Mouse (Mus musculus): Measurements from ENCODE around the gene M1ap.

The M1ap gene

GRCm38 (mm10) chr6:82939167-82939912, 7.4 kb upstream of the M1ap start, which contains the start of gene Sema4f:
Gene Sema4f, minus strand, starts transcription at chr6:82939769.
- DNase-seq: peak; percentile 89

- no peak for DNase-seq
These were observed 5.9 kb upstream of the M1ap start for GRCm38 (mm10) chr6:82940765-82941164.

DNA sequence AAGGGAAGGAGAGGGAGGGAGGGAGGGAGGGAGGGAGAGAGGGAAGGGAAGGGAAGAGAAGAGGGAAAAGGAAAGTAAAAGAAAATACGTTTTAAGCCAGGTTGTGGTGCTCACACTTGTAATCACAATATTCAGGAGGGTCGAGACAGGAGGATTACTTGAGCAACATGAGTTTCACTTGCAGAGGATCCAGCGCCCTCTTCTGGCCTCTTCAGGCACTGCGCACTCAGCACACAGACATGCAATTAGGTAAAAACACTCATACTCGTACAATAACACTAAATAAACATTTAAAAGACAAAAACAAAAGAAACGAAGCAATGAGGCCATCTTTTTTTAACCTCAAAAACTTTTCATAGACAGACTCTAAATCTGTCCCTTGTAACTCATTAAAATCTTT, 952 bp upstream of the M1ap start:
- DNase-seq: no peak

DNA sequence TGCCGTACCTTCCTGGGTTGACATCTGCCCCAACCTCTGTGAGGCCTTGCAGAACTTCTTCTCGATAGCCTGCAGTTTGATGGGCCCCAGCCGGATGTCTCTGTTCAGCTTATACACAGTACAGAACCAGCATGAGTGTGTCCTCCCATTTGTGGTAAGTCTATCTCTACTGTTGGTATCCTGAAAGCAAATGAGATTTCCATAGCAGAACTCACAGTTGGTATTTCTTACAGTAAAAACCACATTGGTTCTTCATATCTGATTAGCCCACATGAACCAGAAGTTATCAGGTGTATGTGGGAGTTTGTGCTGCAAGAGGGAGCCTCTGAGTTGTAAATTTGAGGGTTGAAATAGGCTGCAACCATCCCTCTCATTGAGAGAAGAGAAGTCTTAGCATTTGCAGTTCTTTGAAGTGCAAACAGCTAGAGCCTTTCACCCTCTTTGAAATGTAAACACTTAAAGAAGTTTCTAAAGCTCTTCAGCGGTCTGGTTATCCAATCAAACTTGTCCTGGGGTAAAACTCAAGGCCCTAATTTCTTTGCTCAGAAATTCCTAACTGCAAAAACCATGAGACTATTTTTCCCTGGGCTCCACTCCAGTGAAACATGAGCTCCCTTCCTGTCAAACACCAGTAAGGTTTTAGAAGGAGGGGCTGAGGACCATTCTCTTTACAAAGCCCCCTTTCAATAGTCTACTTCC, 10.0 kb downstream of the M1ap start:
- no peak for DNase-seq

DNA sequence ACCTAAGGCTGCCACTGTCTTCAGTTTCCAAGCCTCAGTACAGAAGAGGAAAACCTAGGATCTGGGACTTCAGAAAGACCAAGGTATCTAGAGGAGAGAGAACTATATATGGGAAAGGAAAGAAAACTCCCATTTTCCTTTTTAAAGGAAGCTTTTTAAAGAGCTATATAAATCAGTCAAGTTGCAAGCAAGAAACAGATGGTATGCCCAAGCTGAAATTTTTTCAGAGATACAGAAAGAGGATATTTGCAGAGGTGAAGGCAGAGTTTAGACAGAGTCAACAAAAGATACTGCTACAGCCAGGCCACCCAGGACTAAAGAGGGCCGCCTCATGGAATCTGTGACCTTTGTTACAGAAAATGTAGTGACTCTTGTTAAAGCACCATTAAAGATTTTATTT, 15.0 kb downstream of the M1ap start:
- DNase-seq: no peak

DNA sequence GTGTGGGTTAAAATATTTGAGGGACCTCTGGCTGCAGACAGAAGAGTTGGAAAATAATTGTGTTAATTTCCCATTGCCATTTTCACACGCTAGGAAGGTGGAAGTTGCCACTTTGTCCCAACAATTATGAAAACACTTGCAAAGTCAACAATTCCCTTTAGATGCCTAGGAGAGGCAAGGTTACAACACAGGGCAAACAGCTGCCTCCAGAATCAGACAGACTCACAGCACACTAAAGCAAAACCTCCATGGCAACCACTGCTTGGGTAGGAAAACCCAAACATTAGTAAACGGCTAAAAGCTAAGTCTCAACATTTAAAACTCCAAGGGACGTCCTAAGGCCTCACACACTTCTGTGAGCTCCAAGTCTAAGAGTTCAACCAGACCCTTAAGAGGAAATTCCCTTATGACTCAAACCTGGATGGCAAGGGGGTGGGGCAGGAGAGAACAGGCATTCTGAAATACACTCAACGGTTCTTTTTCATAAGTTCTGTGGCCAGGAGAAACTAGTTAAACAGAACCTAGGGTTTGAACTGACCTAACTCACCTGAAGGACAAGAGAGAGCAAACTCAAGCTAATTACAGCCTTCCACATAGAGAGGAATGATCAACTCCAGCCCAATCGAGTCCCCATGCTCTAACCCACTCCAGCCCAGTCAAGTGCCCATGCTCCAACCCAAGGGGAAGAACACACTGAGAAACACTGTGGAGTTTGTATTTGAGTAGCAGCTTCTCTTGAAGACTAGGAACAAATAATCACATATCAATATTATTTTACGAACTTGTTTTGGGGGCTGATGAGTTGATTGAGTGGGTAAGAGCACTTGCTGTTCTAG, 22.8 kb downstream of the M1ap start:
- no peak for DNase-seq

DNA sequence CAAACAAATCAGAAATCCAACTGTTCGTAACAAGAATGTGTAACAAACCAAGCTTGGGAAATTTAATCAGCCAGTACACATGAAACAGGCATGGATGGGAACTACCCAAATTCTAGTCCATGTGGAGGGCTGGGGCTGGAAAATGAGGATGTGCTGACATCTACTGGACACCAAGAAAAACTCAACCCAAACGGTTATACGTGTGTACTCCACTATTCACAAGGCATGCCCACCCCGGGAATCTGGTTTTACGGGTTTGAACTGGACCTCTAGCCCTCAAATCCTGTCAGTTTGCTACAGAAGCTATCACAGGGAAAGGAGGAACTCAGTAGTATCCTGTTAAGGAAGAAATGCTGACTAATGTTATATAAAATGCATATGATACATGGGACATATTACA, 24.3 kb downstream of the M1ap start:
- DNase-seq: peak; percentile 22

DNA sequence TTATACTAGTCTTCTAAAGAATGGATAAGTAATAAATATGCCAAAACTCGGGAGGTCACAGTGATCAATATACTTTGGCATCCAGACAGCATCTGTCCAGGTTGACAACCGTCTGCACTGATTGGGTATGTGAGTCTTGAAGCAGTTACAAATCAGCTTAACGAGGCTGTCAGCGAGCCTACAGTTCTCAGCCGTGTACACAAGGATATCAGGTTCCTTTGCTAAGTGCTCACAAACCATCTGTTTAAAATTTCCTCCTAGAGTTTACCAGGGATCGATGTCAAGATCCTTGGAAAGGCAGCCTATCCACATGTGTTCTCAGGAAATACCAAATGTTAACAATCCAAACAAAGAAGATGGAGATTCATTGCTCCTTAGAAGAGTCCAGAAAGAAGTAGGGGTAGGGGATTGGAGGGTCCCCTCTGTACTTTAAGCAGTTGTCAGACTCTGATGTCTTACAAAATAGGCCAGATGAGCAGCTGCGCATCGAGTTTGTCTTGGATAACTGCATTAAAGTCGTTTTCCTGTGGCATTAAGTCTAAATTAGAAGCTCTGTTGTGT, 40.8 kb downstream of the M1ap start:
- no peak for DNase-seq

GRCm38 (mm10) chr6:82993696-82994095, 47.0 kb downstream of the M1ap start:
- no peak for DNase-seq

DNA sequence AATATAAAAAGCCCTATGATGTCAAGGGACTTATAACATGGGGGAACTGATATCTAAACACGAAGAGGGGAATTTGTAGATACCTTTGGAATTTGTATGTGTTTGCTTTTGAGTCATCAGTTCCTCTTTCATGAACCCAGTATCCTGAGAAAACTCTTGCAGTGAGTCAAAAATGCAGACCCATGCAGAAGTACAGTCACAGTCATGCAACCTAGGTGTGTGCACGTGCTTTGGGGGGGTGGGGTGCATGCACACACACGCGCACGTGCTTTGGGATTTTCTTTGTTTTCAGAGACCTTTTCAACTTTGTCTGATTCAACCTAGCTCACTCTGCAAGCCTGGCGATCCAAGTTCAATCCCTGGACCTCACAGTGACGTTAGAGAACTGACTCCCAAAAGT, 47.7 kb downstream of the M1ap start:
- no peak for DNase-seq

GRCm38 (mm10) chr6:82996740-82997315, 50.1 kb downstream of the M1ap start:
- peak; percentile 95 for DNase-seq

DNA sequence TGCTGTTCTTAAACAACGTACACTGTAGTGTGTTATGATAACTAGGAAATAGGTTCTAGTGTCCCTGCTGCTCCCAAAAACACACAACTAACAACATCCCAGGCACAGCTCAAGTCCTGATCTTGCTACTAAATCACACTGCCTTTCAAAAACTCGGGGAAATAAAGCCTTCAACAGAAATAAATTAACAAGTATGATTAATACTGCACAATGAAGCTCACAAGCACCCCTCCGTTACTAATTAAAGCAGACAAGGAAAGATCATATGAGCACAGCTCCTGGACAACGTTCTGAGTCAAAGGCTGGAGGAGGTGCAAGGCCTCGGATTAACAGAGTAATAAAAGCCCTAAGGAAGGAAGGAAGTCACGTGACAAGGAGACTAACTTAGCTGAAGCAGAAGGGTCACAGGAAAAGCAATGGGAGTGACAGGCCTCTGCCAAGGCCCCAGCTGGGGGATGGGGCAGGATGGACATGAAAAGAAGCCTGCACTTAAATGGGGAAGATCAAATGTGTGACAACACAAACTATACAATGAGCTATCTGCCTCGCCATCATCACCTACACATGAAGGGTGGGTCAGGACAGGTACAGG, 50.9 kb downstream of the M1ap start:
- peak; percentile 73 for DNase-seq

GRCm38 (mm10) chr6:82998326-82998725, 51.6 kb downstream of the M1ap start:
- DNase-seq: no peak

DNA sequence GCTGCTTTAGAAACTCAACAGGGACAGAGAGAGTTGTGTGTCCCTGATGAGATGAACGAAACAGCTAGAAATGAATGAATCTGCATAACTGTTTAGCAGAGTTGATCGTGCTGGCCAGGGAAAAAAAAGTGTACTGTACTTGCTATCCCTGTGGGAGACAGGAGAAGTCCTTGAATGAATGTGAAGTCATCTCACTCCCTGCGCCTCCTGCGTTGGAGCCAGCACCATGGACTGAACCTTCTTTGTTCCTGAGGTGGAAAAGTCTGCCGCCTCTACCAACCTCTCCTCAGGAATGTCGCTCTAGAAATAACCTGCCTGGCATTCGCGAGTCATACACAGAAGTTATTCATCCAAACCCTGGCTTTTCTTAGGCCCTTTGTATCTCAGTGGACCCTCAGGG, 53.3 kb downstream of the M1ap start:
- DNase-seq: no peak

DNA sequence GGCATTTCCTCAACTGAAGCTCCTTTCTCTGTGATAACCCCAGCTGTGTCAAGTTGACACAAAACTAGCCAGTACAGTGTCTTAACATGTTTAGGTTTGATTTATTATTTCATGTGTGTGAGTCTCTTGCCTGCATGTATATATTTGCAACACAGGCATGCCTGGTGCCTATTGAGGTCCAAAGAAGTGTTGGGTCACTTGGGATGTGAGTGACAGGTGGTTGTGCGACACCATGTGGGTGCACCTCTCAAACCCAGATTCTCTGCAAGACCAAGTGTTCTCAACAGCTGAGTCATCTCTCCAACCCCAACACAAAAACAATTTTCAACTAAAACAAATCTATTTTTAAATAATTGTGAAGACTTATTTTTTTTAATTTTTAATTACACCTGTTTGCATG, 56.4 kb downstream of the M1ap start:
- DNase-seq: no peak

DNA sequence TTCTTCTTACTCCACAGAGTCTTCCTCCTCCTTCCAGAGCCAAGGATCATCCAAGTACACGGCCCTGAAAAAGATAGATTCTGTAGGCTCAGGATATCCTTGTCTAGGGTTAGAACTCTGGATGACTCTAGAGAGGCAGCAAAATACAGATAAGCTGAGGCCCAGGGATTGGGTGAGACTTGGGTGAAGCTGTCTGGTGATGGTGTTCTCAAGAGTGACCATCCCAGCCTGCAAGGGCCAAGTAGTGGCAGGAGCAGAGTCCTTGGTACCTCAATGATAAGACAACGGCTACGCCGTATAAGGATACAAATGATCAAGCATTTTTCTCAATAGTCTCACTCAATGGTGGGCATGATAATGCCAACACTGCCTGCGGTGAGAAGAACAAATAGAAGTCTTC, 57.1 kb downstream of the M1ap start:
- DNase-seq: no peak

DNA sequence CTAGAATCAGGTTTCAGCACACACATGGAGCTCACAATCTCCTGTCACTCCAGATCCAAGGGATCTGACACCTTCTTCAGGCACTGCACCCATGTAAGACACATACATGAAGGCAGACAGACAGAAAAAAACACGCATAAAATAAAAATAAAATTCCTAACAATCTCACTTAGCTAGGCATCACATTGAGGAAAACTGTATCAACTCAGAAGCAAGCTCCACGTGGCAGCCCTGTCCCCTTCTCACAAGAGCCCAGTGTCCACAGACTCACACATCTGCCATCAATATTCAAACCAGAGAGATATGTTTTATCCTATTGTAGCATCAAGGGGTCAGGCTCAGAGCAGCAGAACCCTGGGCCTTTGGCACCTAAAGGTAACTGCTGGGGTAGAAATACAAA, 57.6 kb downstream of the M1ap start:
- DNase-seq: no peak

DNA sequence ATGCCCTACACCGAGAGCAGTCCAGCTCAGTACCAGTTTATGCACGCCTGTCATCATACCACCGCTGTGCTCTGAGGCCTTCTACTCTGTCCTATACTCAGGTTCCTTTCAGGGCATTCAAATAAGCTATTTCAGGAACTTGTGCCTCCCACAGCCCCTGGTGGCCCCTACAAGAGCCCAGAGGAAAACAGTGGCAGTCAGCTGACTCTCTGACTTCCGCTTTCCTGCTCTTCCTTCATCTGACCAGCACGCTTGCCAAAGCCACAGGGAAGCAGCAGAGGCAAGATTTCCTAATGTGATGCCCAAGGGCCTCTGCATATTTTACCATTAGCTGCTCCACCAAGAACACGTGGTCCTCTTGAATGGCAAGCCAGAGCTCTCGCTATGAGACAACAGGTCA, 58.2 kb downstream of the M1ap start:
- DNase-seq: peak; percentile 82

GRCm38 (mm10) chr6:83005444-83006011, 58.8 kb downstream of the M1ap start:
- no peak for DNase-seq

- no peak for DNase-seq
These were observed 59.4 kb downstream of the M1ap start for GRCm38 (mm10) chr6:83006114-83006513.

DNA sequence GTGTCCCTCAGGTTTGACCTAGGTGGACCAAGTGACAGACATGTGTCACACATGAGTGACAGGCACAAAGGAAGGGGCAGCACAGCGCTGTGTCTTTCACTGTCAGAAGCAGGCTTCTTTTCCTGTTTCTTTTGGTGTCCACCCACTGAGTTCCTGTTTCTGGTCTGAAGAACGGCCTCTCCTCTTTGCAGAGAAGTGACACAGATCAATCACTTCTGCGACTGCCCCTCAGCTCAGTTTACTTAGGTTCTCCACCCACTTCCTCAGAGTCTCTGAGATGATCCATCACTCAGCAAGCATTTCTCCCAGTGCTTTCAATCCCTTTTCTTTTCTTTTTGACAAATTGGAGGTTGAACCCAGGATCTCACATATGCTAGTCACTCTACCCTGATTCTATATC, 62.0 kb downstream of the M1ap start:
- DNase-seq: peak; percentile 21

DNA sequence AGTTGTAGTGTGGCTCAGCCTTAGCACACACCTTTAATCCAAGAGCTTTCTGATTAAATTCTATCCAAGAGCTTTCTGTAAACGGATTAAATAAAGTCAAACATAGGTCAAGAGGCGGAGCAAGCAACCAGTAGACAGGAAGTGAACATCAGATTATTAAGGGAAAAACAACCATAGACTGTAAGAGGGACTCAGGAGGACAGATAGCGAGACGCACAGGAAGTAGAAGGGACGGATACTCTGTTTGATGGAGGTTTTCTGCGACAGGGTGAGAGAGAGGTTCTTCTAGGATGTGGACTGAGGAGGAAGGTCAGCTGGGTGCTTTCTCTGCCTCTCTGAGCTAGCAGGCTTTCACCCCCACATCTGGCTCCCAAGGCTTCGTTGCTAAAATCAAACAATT, 63.3 kb downstream of the M1ap start:
- no peak for DNase-seq

All from layer of hippocampus, adult 9-11 months (tissue).